Mouse (Mus musculus) spleen, adult 18-20 months (tissue): ENCODE measurements at regions not wholly inside any gene's neighbourhood (a gene's known extent, or its start where the extent isn't known, plus 50 kb on each side); places are given as distances from the start of the nearest gene placed in this dataset.

Source experiments
- DNase-seq, 2 experiments: peaks; one replicate each; pipeline ENCODE4 v3.0.0; 2022; ENCODE audit warnings: mixed read lengths in 2 of 2

GRCm38 (mm10) chr11:24696561-24696960 lies 618.7 kb downstream of the Bcl11a start:
- DNase-seq = no peak

GRCm38 (mm10) chr11:24708790-24709189 lies 630.9 kb downstream of the Bcl11a start:
- no peak for DNase-seq

- no peak for DNase-seq
Measured at GRCm38 (mm10) chr11:24716539-24717287, 638.9 kb downstream of the Bcl11a start.

GRCm38 (mm10) chr11:24724259-24724937 lies 646.5 kb downstream of the Bcl11a start:
- DNase-seq = no peak

- no peak for DNase-seq
Measured at GRCm38 (mm10) chr11:24726331-24726730, 648.5 kb downstream of the Bcl11a start.

GRCm38 (mm10) chr11:24727404-24727803 lies 649.5 kb downstream of the Bcl11a start:
- no peak for DNase-seq

GRCm38 (mm10) chr11:24731431-24731830 lies 653.6 kb downstream of the Bcl11a start:
- DNase-seq = no peak

- DNase-seq = no peak
Measured at GRCm38 (mm10) chr11:24739710-24740255, 661.9 kb downstream of the Bcl11a start.

- DNase-seq = no peak
Measured at GRCm38 (mm10) chr11:24740466-24740865, 662.6 kb downstream of the Bcl11a start.

GRCm38 (mm10) chr11:24742561-24742960 lies 664.7 kb downstream of the Bcl11a start:
- DNase-seq = no peak

GRCm38 (mm10) chr11:24743439-24743838 lies 665.6 kb downstream of the Bcl11a start:
- DNase-seq = no peak

GRCm38 (mm10) chr11:24745841-24746240 lies 668.0 kb downstream of the Bcl11a start:
- DNase-seq = no peak

- no peak for DNase-seq
Measured at GRCm38 (mm10) chr11:24750144-24750779, 672.4 kb downstream of the Bcl11a start.

GRCm38 (mm10) chr11:24758130-24758529 lies 680.3 kb downstream of the Bcl11a start:
- DNase-seq = no peak

GRCm38 (mm10) chr11:24783470-24783869 lies 705.6 kb downstream of the Bcl11a start:
- DNase-seq = no peak

GRCm38 (mm10) chr11:24789120-24789519 lies 711.3 kb downstream of the Bcl11a start:
- DNase-seq = no peak

GRCm38 (mm10) chr11:24795510-24796211 lies 717.8 kb downstream of the Bcl11a start:
- DNase-seq = no peak

GRCm38 (mm10) chr11:24804623-24805023 lies 726.8 kb downstream of the Bcl11a start:
- no peak for DNase-seq

- DNase-seq = no peak
Measured at GRCm38 (mm10) chr11:24829578-24830401, 751.9 kb downstream of the Bcl11a start.

- no peak for DNase-seq
Measured at GRCm38 (mm10) chr11:24830484-24830883, 752.6 kb downstream of the Bcl11a start.

GRCm38 (mm10) chr11:24843839-24844738 lies 766.2 kb downstream of the Bcl11a start:
- DNase-seq = no peak
